Mouse (Mus musculus) MEL (cell line): ENCODE results near the gene Cbwd1. TPM values are rescaled to one million over a fixed set of nuclear protein-coding genes. Genes with fewer than 3 reads are reported as not detected.

Experiments
- DNase-seq: peaks from one replicate; pipeline ENCODE4 v3.0.0; 2011; ENCODE audit warnings: low read depth, low spot score
- H3K27ac ChIP-seq: 2 replicates; pipeline ENCODE4 v1.5.1; 2012; ENCODE audit warnings: low read depth, mild to moderate bottlenecking, control low read depth, low read length, moderate library complexity; ENCODE audit not compliant: control insufficient read depth
- H3K27me3 ChIP-seq, 2 experiments: fragments of 150-350 bp in 1 of 2; sonication (generic) in 1 of 2; 2 replicates each; pipeline ENCODE4 v1.6.1; 2012; ENCODE audit warnings: low read length in 2 of 2, mild to moderate bottlenecking in 2 of 2, improper control_type of control experiment in 1 of 2, moderate library complexity in 1 of 2; ENCODE audit not compliant: insufficient read depth in 2 of 2, control insufficient read depth in 1 of 2
- H3K36me3 ChIP-seq, 2 experiments: 2 replicates each; pipeline ENCODE4 v1.6.1; 2012 to 2014; ENCODE audit warnings: low read length in 2 of 2, improper control_type of control experiment in 1 of 2, inconsistent platforms in 1 of 2, mild to moderate bottlenecking in 1 of 2; ENCODE audit not compliant: insufficient read depth in 2 of 2, control insufficient read depth in 1 of 2
- H3K4me1 ChIP-seq, 2 experiments: fragments of 150-350 bp in 1 of 2; sonication (generic) in 1 of 2; 2 replicates each; pipeline ENCODE4 v1.6.1; 2012; ENCODE audit warnings: low read length in 2 of 2, improper control_type of control experiment in 1 of 2, mild to moderate bottlenecking in 1 of 2; ENCODE audit not compliant: insufficient read depth in 2 of 2, control insufficient read depth in 1 of 2
- H3K4me3 ChIP-seq, 2 experiments: fragments of 150-350 bp in 1 of 2; sonication (generic) in 1 of 2; 2 replicates each; pipeline ENCODE4 v1.5.1; 2012; ENCODE audit warnings: low read depth in 2 of 2, low read length in 2 of 2, mild to moderate bottlenecking in 2 of 2, moderate library complexity in 2 of 2, control low read depth in 1 of 2, improper control_type of control experiment in 1 of 2; ENCODE audit not compliant: control insufficient read depth in 1 of 2, insufficient read depth in 1 of 2
- H3K79me2 ChIP-seq: 2 replicates; pipeline ENCODE4 v1.6.1; 2012; ENCODE audit warnings: mild to moderate bottlenecking, low read length, moderate library complexity; ENCODE audit not compliant: control insufficient read depth, poor library complexity, insufficient read depth
- H3K9ac ChIP-seq: 2 replicates; pipeline ENCODE4 v1.6.1; 2012; ENCODE audit warnings: low read depth, mild to moderate bottlenecking, control low read depth, low read length, moderate library complexity; ENCODE audit not compliant: control insufficient read depth, poor library complexity, severe bottlenecking
- H3K9me3 ChIP-seq: fragments of 150-350 bp; sonication (generic); replicated peaks from 2 replicates; pipeline ENCODE4 v1.6.1; 2012; ENCODE audit warnings: mild to moderate bottlenecking, low read length, improper control_type of control experiment, moderate library complexity; ENCODE audit not compliant: insufficient read depth
- CHD1 ChIP-seq: IDR thresholded peaks from 2 replicates; pipeline ENCODE4 v1.6.1; 2012; ENCODE audit warnings: low read depth, mild to moderate bottlenecking, inconsistent platforms, low read length, improper control_type of control experiment
- CTCF ChIP-seq, 3 experiments: IDR thresholded peaks in 2 of 3; conservative IDR thresholded peaks in 1 of 3; 2 replicates each; pipeline ENCODE4 v1.5.1; 2011 to 2012; ENCODE audit warnings: low read length in 3 of 3, low read depth in 2 of 3, mild to moderate bottlenecking in 2 of 3, improper control_type of control experiment in 1 of 3, inconsistent platforms in 1 of 3, mixed read lengths in 1 of 3, moderate library complexity in 1 of 3; ENCODE audit not compliant: control insufficient read depth in 1 of 3, insufficient read depth in 1 of 3, poor library complexity in 1 of 3, severe bottlenecking in 1 of 3
- E2F4 ChIP-seq: IDR thresholded peaks from 2 replicates; pipeline ENCODE4 v1.6.1; 2011; ENCODE audit warnings: low read depth, low read length, improper control_type of control experiment, borderline replicate concordance
- EP300 ChIP-seq, 2 experiments: IDR thresholded peaks; 2 replicates each; pipeline ENCODE4 v1.6.1; 2011; ENCODE audit warnings: improper control_type of control experiment in 2 of 2, low read length in 2 of 2, low read depth in 1 of 2, mild to moderate bottlenecking in 1 of 2
- HCFC1 ChIP-seq: IDR thresholded peaks from 2 replicates; pipeline ENCODE4 v1.6.1; 2012; ENCODE audit warnings: low read depth, mild to moderate bottlenecking, inconsistent platforms, low read length, improper control_type of control experiment, moderate library complexity
- JUND ChIP-seq: IDR thresholded peaks from 2 replicates; pipeline ENCODE4 v1.6.1; 2011; ENCODE audit warnings: low read depth, mild to moderate bottlenecking, improper control_type of control experiment, low read length
- MAX ChIP-seq: IDR thresholded peaks from 2 replicates; pipeline ENCODE4 v1.6.1; 2011; ENCODE audit warnings: low read length, improper control_type of control experiment
- MAZ ChIP-seq: IDR thresholded peaks from 2 replicates; pipeline ENCODE4 v1.6.1; 2012; ENCODE audit warnings: low read depth, mild to moderate bottlenecking, inconsistent platforms, low read length, improper control_type of control experiment
- MEF2A ChIP-seq: IDR thresholded peaks from 2 replicates; pipeline ENCODE4 v1.6.1; 2014; ENCODE audit warnings: low read depth, mild to moderate bottlenecking, inconsistent platforms, low read length, improper control_type of control experiment; ENCODE audit not compliant: poor library complexity, insufficient replicate concordance, severe bottlenecking; ENCODE audit errors: extremely low read depth
- MXI1 ChIP-seq: IDR thresholded peaks from 2 replicates; pipeline ENCODE4 v1.6.1; 2011; ENCODE audit warnings: mild to moderate bottlenecking, low read depth, low read length, improper control_type of control experiment
- NELFE ChIP-seq: IDR thresholded peaks from 2 replicates; pipeline ENCODE4 v1.6.1; 2011; ENCODE audit warnings: low read depth, low read length, improper control_type of control experiment
- NRF1 ChIP-seq: IDR thresholded peaks from 2 replicates; pipeline ENCODE4 v1.6.1; 2014; ENCODE audit warnings: low read depth, mild to moderate bottlenecking, inconsistent platforms, low read length, improper control_type of control experiment, moderate library complexity; ENCODE audit not compliant: poor library complexity, insufficient read depth, severe bottlenecking
- RAD21 ChIP-seq: IDR thresholded peaks from 2 replicates; pipeline ENCODE4 v1.6.1; 2011; ENCODE audit warnings: mild to moderate bottlenecking, low read depth, low read length, improper control_type of control experiment
- RCOR1 ChIP-seq: IDR thresholded peaks from 2 replicates; pipeline ENCODE4 v1.6.1; 2012; ENCODE audit warnings: low read depth, mild to moderate bottlenecking, inconsistent platforms, low read length, improper control_type of control experiment
- SMC3 ChIP-seq: IDR thresholded peaks from 2 replicates; pipeline ENCODE4 v1.6.1; 2011; ENCODE audit warnings: low read depth, low read length, improper control_type of control experiment
- ZC3H11A ChIP-seq: IDR thresholded peaks from 2 replicates; pipeline ENCODE4 v1.6.1; 2012; ENCODE audit warnings: low read depth, mild to moderate bottlenecking, inconsistent platforms, low read length, improper control_type of control experiment
- ZNF384 ChIP-seq: IDR thresholded peaks from 2 replicates; pipeline ENCODE4 v1.6.1; 2012; ENCODE audit warnings: low read depth, mild to moderate bottlenecking, inconsistent platforms, low read length, improper control_type of control experiment
- polyA plus RNA-seq, 2 experiments: library from polyadenylated mRNA; stranded (reverse) in 1 of 2; unstranded in 1 of 2; fragments of >175 nt in 1 of 2; fragments of >200 nt in 1 of 2; gene quantifications; 2 replicates each; pipeline versions ENCODE4 v1.2.1 to v1.2.4; 2012; ENCODE audit warnings: low replicate concordance in 2 of 2, low read depth in 1 of 2; ENCODE audit not compliant: insufficient read length in 2 of 2, insufficient read depth in 1 of 2, missing spikeins in 1 of 2
- total RNA-seq: library from RNA; depleted of rRNA; stranded (reverse); fragments of 300-350 nt; gene quantifications from 2 replicates; pipeline ENCODE4 v1.2.3, GENCODE M21; 2012

The Cbwd1 gene
- total and polyA plus RNA-seq, 3 experiments: 14.2 to 24.0 TPM; not detected in 1

DNA sequence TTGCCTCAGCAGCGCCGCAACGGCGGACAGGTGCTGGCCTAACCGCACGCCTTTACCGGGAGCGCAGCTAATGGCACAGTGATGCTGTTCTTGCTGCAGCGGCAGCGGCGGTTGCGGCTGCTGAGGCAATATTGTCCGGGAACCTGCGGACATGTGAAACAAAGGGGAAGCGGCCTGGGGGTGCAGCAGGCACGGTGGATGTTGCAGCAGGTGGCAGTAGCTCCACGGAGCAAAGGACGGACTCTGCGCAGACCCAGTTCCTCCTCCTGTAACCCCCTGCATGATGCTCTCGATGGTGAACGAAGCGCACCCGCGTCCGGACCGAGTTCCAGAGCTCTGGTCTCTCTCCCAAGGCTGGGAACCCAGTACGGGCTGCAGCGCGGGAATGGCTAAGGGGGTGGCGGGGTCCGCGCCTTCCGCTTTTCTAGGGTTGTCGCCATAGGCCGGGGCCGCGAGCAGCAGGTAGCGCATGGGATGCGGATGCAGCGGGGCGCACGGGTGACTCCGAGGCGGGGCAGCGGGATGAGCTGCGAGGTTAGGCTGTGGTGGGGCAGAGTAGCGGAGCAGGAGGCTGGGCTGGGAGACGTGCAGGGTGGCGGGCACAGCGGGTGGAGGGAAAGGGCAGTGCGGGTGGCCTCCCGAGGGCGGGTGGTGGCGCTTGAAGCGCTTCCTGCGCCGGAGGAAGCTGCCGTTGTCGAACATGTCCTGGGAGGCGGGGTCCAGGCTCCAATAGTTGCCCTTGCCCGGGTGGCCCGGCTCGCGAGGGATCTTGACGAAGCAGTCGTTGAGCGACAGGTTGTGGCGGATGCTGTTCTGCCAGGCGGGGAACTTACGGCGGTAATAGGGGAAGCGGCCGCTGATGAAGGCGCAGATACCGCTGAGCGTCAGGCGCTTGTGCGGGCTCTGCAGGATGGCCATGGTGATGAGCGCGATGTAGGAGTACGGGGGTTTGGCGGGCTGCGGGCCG lies 61.5 kb downstream of the Cbwd1 start:
- Histone ChIP-seq H3K4me3 (no peak overlapping the region), H3K9ac (no peak overlapping the region), H3K27ac (no peak overlapping the region), H3K27me3 (no peaks in the 10 kb centered on the region), H3K36me3 (no peaks in the 10 kb centered on the region), H3K4me1 (no peaks in the 10 kb centered on the region), H3K9me3 (no peaks in the 10 kb centered on the region), H3K79me2 (no peaks in the 10 kb centered on the region)
- DNase-seq: no peak
- TF ChIP-seq MEF2A (no peak), EP300 (IDR thresholded peaks at IDR 0.05; ENCODE audit: low read depth in 1 of 2, low read length in 2 of 2) (no peak), CTCF (IDR thresholded peaks at IDR 0.05 in 2 of 3, conservative IDR thresholded peaks at IDR 0.05 in 1 of 3; ENCODE audit: control insufficient read depth in 1 of 3, insufficient read depth in 1 of 3, low read depth in 2 of 3, low read length in 3 of 3, poor library complexity in 1 of 3, severe bottlenecking in 1 of 3) (no peak), HCFC1 (no peak)

DNA sequence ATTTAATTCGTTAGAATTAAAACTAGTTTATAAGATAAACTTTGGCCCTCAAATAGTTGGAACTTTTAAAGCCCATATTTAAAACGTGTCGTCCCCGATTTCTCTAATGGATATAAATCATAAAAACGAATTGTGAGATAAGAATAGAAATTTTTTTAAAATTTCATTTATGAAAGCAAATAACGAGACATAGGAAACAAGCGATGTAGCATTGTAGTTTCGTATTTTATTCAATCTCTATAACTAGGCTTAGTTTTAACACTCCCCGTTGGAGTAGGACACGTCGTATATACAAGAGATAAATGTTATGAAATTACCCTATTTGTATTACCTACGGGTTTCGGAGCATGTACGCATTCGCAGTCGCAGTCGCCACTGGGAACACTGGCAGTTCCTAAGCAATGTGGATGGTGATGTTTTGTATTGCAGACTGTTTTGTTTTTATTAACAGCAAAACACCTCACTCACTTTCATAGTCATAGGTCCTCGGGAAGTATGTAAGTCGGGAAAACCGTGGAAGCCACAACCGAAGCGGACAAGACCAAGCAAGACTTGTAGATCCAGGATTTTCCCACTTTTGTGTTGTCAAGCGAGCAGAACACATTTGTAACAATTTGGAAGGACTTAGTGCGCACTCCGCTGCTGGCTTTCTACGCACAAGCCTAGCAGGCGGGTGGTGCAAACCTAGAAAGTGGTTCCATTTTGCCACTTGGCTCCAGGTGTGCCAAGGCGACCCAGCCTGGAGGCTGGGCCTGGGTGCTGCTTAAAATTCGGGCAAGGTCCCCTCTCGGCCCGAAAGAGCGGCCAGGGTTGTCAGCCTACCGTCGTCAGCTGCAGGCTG lies 62.5 kb downstream of the Cbwd1 start:
- Histone ChIP-seq H3K9ac (no peak overlapping the region), H3K27ac (no peak overlapping the region), H3K4me3 (no peak overlapping the region), H3K36me3 (no peaks in the 10 kb centered on the region), H3K4me1 (no peaks in the 10 kb centered on the region), H3K79me2 (no peaks in the 10 kb centered on the region), H3K27me3 (no peaks in the 10 kb centered on the region), H3K9me3 (no peaks in the 10 kb centered on the region)
- TF ChIP-seq NRF1 (no peak), ZNF384 (no peak), NELFE (no peak), MAZ (no peak), MAX (no peak), CTCF (IDR thresholded peaks at IDR 0.05 in 2 of 3, conservative IDR thresholded peaks at IDR 0.05 in 1 of 3; ENCODE audit: control insufficient read depth in 1 of 3, insufficient read depth in 1 of 3, low read depth in 2 of 3, low read length in 3 of 3, poor library complexity in 1 of 3, severe bottlenecking in 1 of 3) (no peak), E2F4 (no peak), MXI1 (no peak), RCOR1 (no peak), RAD21 (no peak), ZC3H11A (no peak), JUND (no peak), SMC3 (no peak), CHD1 (no peak)
- DNase-seq: no peak
